Mouse (Mus musculus) hindbrain, embryonic 13.5 days (tissue): Measurements from ENCODE around the gene Galnt17. TPM values are rescaled to one million over a fixed set of nuclear protein-coding genes. Genes with fewer than 3 reads are reported as not detected.

Experiments used
- ATAC-seq: fragments of 200-750 bp; cut with Nextera tagmentation; 2 replicates; pipeline ENCODE4 v1.8.0; 2017; ENCODE audit warnings: moderate TSS enrichment; ENCODE audit not compliant: low FRiP score
- H3K27ac ChIP-seq: fragments of 300-500 bp; sonication (generic); 2 replicates; pipeline ENCODE4 v1.5.1; 2015; ENCODE audit warnings: inconsistent platforms, mild to moderate bottlenecking, moderate library complexity
- H3K27me3 ChIP-seq: fragments of 300-500 bp; sonication (generic); 2 replicates; pipeline ENCODE4 v1.6.1; 2015; ENCODE audit warnings: mild to moderate bottlenecking, inconsistent platforms
- H3K36me3 ChIP-seq: fragments of 300-500 bp; sonication (generic); 2 replicates; pipeline ENCODE4 v1.6.1; 2015; ENCODE audit warnings: mild to moderate bottlenecking, inconsistent platforms
- H3K4me1 ChIP-seq: fragments of 300-500 bp; sonication (generic); replicated peaks from 2 replicates; pipeline ENCODE4 v1.6.1; 2015; ENCODE audit warnings: inconsistent platforms
- H3K4me2 ChIP-seq: fragments of 300-500 bp; sonication (generic); 2 replicates; pipeline ENCODE4 v1.6.1; 2015; ENCODE audit warnings: inconsistent platforms, mild to moderate bottlenecking, moderate library complexity
- H3K4me3 ChIP-seq: fragments of 300-500 bp; sonication (generic); 2 replicates; pipeline ENCODE4 v1.5.1; 2015; ENCODE audit warnings: mild to moderate bottlenecking, inconsistent platforms
- H3K9ac ChIP-seq: fragments of 300-500 bp; sonication (generic); 2 replicates; pipeline ENCODE4 v1.6.1; 2015; ENCODE audit warnings: mild to moderate bottlenecking, inconsistent platforms
- H3K9me3 ChIP-seq: fragments of 300-500 bp; sonication (generic); 2 replicates; pipeline ENCODE4 v1.6.1; 2016; ENCODE audit warnings: inconsistent platforms
- WGBS: fragments of 180-500 bp; shearing (Covaris S2); methylation state at CpG from one replicate; pipeline ENCODE4 v1.1.7; 2015; 5-methylcytosine and 5-hydroxymethylcytosine counted together
- polyA plus RNA-seq: library from polyadenylated mRNA; unstranded; fragments of >200 nt; fragmentation: Nextera tagmentation; extraction: Ambion mirVana; gene quantifications from 2 replicates; pipeline ENCODE4 v1.2.1, GENCODE M21; 2015

Galnt17 gene
- polyA plus RNA-seq, 1 experiment from 2014 or later = 9.6 TPM

DNA sequence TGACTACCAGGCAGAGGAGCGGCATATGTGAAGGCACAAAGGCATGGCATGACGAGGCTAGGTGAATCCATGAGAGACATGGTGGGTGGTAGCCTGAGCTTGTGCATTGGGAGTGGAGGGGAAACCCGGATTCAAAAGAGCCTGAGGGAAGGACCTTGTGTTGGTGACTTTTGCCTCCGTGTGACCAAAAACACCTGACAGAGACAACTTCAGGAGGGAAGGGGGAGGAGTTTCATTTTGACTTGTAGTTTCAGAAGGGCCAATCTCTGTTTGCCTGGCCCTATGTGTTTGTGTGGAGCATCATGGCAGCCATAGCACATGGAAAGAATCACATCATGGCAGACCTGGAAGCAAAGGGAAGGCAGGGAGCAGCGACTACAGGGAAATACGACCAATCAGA lies 459.7 kb downstream of the Galnt17 start:
- Histone ChIP-seq H3K27ac (no peak overlapping the region), H3K9me3 (no peaks in the 10 kb centered on the region), H3K9ac (no peak overlapping the region), H3K27me3 (no peaks in the 10 kb centered on the region), H3K4me1 (peaks cover 4% of the 10 kb centered on the region), H3K4me3 (no peak overlapping the region), H3K36me3 (no peaks in the 10 kb centered on the region), H3K4me2 (no peak overlapping the region)
- no peak for ATAC-seq
- 92% methylated on average over 6 of the region's 6 CpGs for WGBS

DNA sequence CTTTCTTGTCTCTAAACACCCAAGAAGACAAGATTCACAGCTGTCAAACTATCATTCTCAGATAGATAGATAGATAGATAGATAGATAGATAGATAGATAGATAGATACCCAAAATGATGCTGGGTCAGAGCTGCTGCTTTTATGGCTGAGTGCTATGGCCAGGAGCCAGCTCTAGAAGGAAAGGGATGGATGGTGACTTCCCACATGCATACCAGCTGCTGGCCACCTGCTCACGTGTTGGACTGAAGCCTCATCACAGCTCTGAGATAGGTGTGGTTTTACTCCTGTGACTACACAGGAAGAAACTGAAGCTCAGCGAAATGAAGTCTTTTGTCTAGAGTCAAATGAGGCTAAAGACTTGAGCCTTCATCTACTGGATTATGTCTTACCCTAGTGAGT lies 482.5 kb downstream of the Galnt17 start:
- Histone ChIP-seq H3K9me3 (0 out of 2 replicates have a peak, but pooled peaks cover 4% of the 10 kb centered on the region), H3K9ac (no peak overlapping the region), H3K27me3 (no peaks in the 10 kb centered on the region), H3K36me3 (no peaks in the 10 kb centered on the region), H3K4me1 (no peaks in the 10 kb centered on the region), H3K4me2 (no peak overlapping the region), H3K4me3 (no peak overlapping the region), H3K27ac (no peak overlapping the region)
- WGBS = 86% methylated on average over 2 of the region's 2 CpGs
- no peak for ATAC-seq
